Mouse (Mus musculus) bone marrow, adult 2 months (tissue): ENCODE results near the gene Crybg3. TPM values are rescaled to one million over a fixed set of nuclear protein-coding genes. Genes with fewer than 3 reads are reported as not detected.

Source experiments
- H3K27ac ChIP-seq: fragments of 200-500 bp; 2 replicates; pipeline ENCODE4 v1.5.1; 2012; ENCODE audit warnings: low read depth, mild to moderate bottlenecking, control low read depth, inconsistent platforms, low read length; ENCODE audit not compliant: control insufficient read depth, poor library complexity, insufficient read depth
- H3K4me1 ChIP-seq: fragments of 200-500 bp; 2 replicates; pipeline ENCODE4 v1.6.1; 2011; ENCODE audit warnings: low read length; ENCODE audit not compliant: control insufficient read depth, insufficient read depth
- H3K4me3 ChIP-seq: fragments of 200-500 bp; replicated peaks from 2 replicates; pipeline ENCODE3; 2011; ENCODE audit warnings: mild to moderate bottlenecking, low read depth, low read length, control low read depth; ENCODE audit not compliant: control insufficient read depth
- CTCF ChIP-seq: fragments of 200-500 bp; IDR thresholded peaks from 2 replicates; pipeline ENCODE4 v1.5.1; 2011; ENCODE audit warnings: low read length, control low read depth; ENCODE audit not compliant: control insufficient read depth, insufficient read depth
- POLR2A ChIP-seq: fragments of 200-500 bp; IDR thresholded peaks from 2 replicates; pipeline ENCODE4 v1.6.1; 2011; ENCODE audit warnings: low read depth, mild to moderate bottlenecking, control low read depth, low read length, borderline replicate concordance; ENCODE audit not compliant: control insufficient read depth
- WGBS: fragments of 180-500 bp; shearing (Covaris S2); methylation state at CpG from one replicate; pipeline ENCODE4 v1.1.7; 2018; 5-methylcytosine and 5-hydroxymethylcytosine counted together
- polyA plus RNA-seq: library from polyadenylated mRNA; stranded (reverse); fragments of >200 nt; gene quantifications from 2 replicates; pipeline ENCODE4 v1.2.4, GENCODE M21; 2011; ENCODE audit warnings: low replicate concordance; ENCODE audit not compliant: missing spikeins, insufficient read depth, insufficient read length

Crybg3 gene
- polyA plus RNA-seq, 1 experiment, result 6.1 TPM

GRCm38 (mm10) chr16:59569837-59570236 lies 30.9 kb downstream of the Crybg3 start:
- TF ChIP-seq CTCF (no peak), POLR2A (no peak)
- Histone ChIP-seq H3K27ac (no peak overlapping the region), H3K4me1 (no peaks in the 10 kb centered on the region; the same call in 1 of the 2 replicates), H3K4me3 (no peak overlapping the region)
- 79% methylated on average over 8 of the region's 8 CpGs for WGBS

- no peak overlapping the region for H3K27ac ChIP-seq
- TF ChIP-seq POLR2A, result no peak
- TF ChIP-seq CTCF, result no peak
- WGBS, result 55% methylated on average over 10 of the region's 10 CpGs
- no peak overlapping the region for H3K4me3 ChIP-seq
- H3K4me1 ChIP-seq, result no peaks in the 10 kb centered on the region; the same call in 1 of the 2 replicates
Measured at GRCm38 (mm10) chr16:59567721-59568381, 32.9 kb downstream of the Crybg3 start.

- WGBS, result 90% methylated on average over 4 of the region's 4 CpGs
- Histone ChIP-seq H3K27ac (no peak overlapping the region), H3K4me1 (no peaks in the 10 kb centered on the region; the same call in 1 of the 2 replicates), H3K4me3 (no peak overlapping the region)
- TF ChIP-seq CTCF, result no peak
Measured at GRCm38 (mm10) chr16:59566437-59566836, 34.3 kb downstream of the Crybg3 start.

- Histone ChIP-seq H3K4me1 (no peaks in the 10 kb centered on the region; the same call in 1 of the 2 replicates), H3K4me3 (no peak overlapping the region), H3K27ac (no peak overlapping the region)
- TF ChIP-seq POLR2A, result no peak
- TF ChIP-seq CTCF, result no peak
- WGBS, result 80% methylated on average over 2 of the region's 2 CpGs
Measured at GRCm38 (mm10) chr16:59565631-59566030, 35.1 kb downstream of the Crybg3 start.

GRCm38 (mm10) chr16:59564025-59564424 lies 36.8 kb downstream of the Crybg3 start:
- no peak overlapping the region for H3K4me3 ChIP-seq
- TF ChIP-seq POLR2A, result no peak
- TF ChIP-seq CTCF, result no peak
- no peak overlapping the region for H3K27ac ChIP-seq
- H3K4me1 ChIP-seq, result no peaks in the 10 kb centered on the region; the same call in 1 of the 2 replicates
- 82% methylated on average over 5 of the region's 5 CpGs for WGBS

GRCm38 (mm10) chr16:59559300-59560200 lies 41.2 kb downstream of the Crybg3 start:
- Histone ChIP-seq H3K4me1 (no peaks in the 10 kb centered on the region), H3K4me3 (no peak overlapping the region), H3K27ac (no peak overlapping the region)
- 74% methylated on average over 22 of the region's 22 CpGs for WGBS
- TF ChIP-seq CTCF (no peak), POLR2A (no peak)

- no peaks in the 10 kb centered on the region for H3K4me1 ChIP-seq
- no peak overlapping the region for H3K27ac ChIP-seq
- 89% methylated on average over 10 of the region's 10 CpGs for WGBS
- TF ChIP-seq CTCF, result no peak
- no peak for TF ChIP-seq POLR2A
- no peak overlapping the region for H3K4me3 ChIP-seq
Measured at GRCm38 (mm10) chr16:59558916-59559299, 41.9 kb downstream of the Crybg3 start.

- 81% methylated on average over 12 of the region's 12 CpGs for WGBS
- TF ChIP-seq CTCF (no peak), POLR2A (no peak)
- no peak overlapping the region for H3K4me3 ChIP-seq
- H3K4me1 ChIP-seq, result no peaks in the 10 kb centered on the region
- no peak overlapping the region for H3K27ac ChIP-seq
Measured at GRCm38 (mm10) chr16:59553490-59554161, 47.2 kb downstream of the Crybg3 start.
